Mouse (Mus musculus): Measurements from ENCODE around the gene Dcpp1. TPM values are rescaled to one million over a fixed set of nuclear protein-coding genes. Genes with fewer than 3 reads are reported as not detected.
"Not testable (repeated sequence)": the region's sequence is repeated elsewhere in the genome, so short reads cannot be mapped to it uniquely, and the experiment has no call there.

Gene Dcpp1
- polyA plus RNA-seq, 1 experiment from 2014 or later, result not detected

GRCm38 (mm10) chr17:23862926-23863325 is 17.8 kb upstream of the Dcpp1 start:
- Histone ChIP-seq H3K36me3 (replicated peaks; ENCODE audit: insufficient read depth, low read length) (no peaks in the 10 kb centered on the region), H3K27me3 (ENCODE audit: insufficient read depth, low read length) (no peaks in the 10 kb centered on the region), H3K9ac (replicated peaks) (no peak overlapping the region), H3K27ac (ENCODE audit: low read depth) (no peak overlapping the region), H3K9me3 (ENCODE audit: low read length) (no peaks in the 10 kb centered on the region), H3K4me2 (ENCODE audit: low read depth, low read length) (no peak overlapping the region), H3K4me1 (ENCODE audit: insufficient read depth) (no peaks in the 10 kb centered on the region), H3K4me3 (ENCODE audit: low read depth, low read length) (no peak overlapping the region)
- 75% methylated on average over 4 of the region's 4 CpGs for WGBS (ENCODE audit: insufficient replicate concordance)
- DNase-seq, result no peak
- TF ChIP-seq CTCF (IDR thresholded peaks at IDR 0.05; ENCODE audit: low read depth) (no peak), EP300 (IDR thresholded peaks at IDR 0.05; ENCODE audit: low read depth) (no peak)
- ATAC-seq, result no peak

- 87% methylated on average over 15 of the region's 15 CpGs for WGBS (ENCODE audit: insufficient replicate concordance)
- no peaks in the 10 kb centered on the region for H3K9me3 ChIP-seq (ENCODE audit: low read length)
- no peak within 1 kb of the TSS for H3K4me3 ChIP-seq (ENCODE audit: low read depth, low read length)
- no peaks in the 10 kb centered on the region for H3K4me1 ChIP-seq (ENCODE audit: insufficient read depth)
- H3K27ac ChIP-seq (ENCODE audit: low read depth), result no peak within 1 kb of the TSS
- ATAC-seq, result no peak
- no peak within 1 kb of the TSS for H3K4me2 ChIP-seq (ENCODE audit: low read depth, low read length)
- H3K27me3 ChIP-seq (ENCODE audit: insufficient read depth, low read length), result no peaks in the 10 kb centered on the region
- TF ChIP-seq CTCF (IDR thresholded peaks at IDR 0.05; ENCODE audit: low read depth), result no peak
- TF ChIP-seq EP300 (IDR thresholded peaks at IDR 0.05; ENCODE audit: low read depth), result no peak
- no peak for DNase-seq
- H3K9ac ChIP-seq (replicated peaks), result no peak within 1 kb of the TSS
- H3K36me3 ChIP-seq (replicated peaks; ENCODE audit: insufficient read depth, low read length), result no peaks in the 10 kb centered on the region
Observed at GRCm38 (mm10) chr17:23867756-23868155, 12.9 kb upstream of the Dcpp1 start, which contains the start of gene Prss21. Gene Prss21, plus strand, starts transcription at chr17:23868056.

GRCm38 (mm10) chr17:23868513-23868912 is 12.2 kb upstream of the Dcpp1 start:
- WGBS (ENCODE audit: insufficient replicate concordance), result 73% methylated on average over 11 of the region's 11 CpGs

GRCm38 (mm10) chr17:23873884-23874856 is 6.5 kb upstream of the Dcpp1 start:
- DNase-seq (peak; percentile 51), ATAC-seq (peak; percentile 58; the same call in 1 of the 2 replicates)
- Histone ChIP-seq H3K4me1 (ENCODE audit: insufficient read depth) (no peaks in the 10 kb centered on the region), H3K9ac (replicated peaks) (no peak overlapping the region), H3K27me3 (ENCODE audit: insufficient read depth, low read length) (no peaks in the 10 kb centered on the region), H3K9me3 (ENCODE audit: low read length) (no peaks in the 10 kb centered on the region), H3K27ac (ENCODE audit: low read depth) (no peak overlapping the region), H3K36me3 (replicated peaks; ENCODE audit: insufficient read depth, low read length) (no peaks in the 10 kb centered on the region), H3K4me2 (ENCODE audit: low read depth, low read length) (no peak overlapping the region), H3K4me3 (ENCODE audit: low read depth, low read length) (no peak overlapping the region)
- 45% methylated on average over 8 of the region's 8 CpGs for WGBS (ENCODE audit: insufficient replicate concordance)
- no peak for TF ChIP-seq EP300 (IDR thresholded peaks at IDR 0.05; ENCODE audit: low read depth)
- TF ChIP-seq CTCF (IDR thresholded peaks at IDR 0.05; ENCODE audit: low read depth), result peak; percentile 84

More at GRCm38 (mm10) chr17:23868513-23868912, 12.2 kb upstream of the Dcpp1 start:
- Histone ChIP-seq H3K4me3 (ENCODE audit: low read depth, low read length) (no peak overlapping the region), H3K9me3 (ENCODE audit: low read length) (no peaks in the 10 kb centered on the region), H3K27me3 (ENCODE audit: insufficient read depth, low read length) (no peaks in the 10 kb centered on the region), H3K4me2 (ENCODE audit: low read depth, low read length) (no peak overlapping the region), H3K9ac (replicated peaks) (no peak overlapping the region), H3K4me1 (ENCODE audit: insufficient read depth) (no peaks in the 10 kb centered on the region), H3K27ac (ENCODE audit: low read depth) (no peak overlapping the region), H3K36me3 (replicated peaks; ENCODE audit: insufficient read depth, low read length) (no peaks in the 10 kb centered on the region)
- DNase-seq (peak; percentile 49), ATAC-seq (no peak)
- TF ChIP-seq EP300 (IDR thresholded peaks at IDR 0.05; ENCODE audit: low read depth), result no peak
- TF ChIP-seq CTCF (IDR thresholded peaks at IDR 0.05; ENCODE audit: low read depth), result no peak

GRCm38 (mm10) chr17:23876741-23877140 is 3.9 kb upstream of the Dcpp1 start:
- no peak for ATAC-seq
- H3K9ac ChIP-seq (replicated peaks), result no peak overlapping the region

GRCm38 (mm10) chr17:23877166-23877565 is 3.5 kb upstream of the Dcpp1 start:
- H3K9ac ChIP-seq (replicated peaks), result no peak overlapping the region
- no peaks in the 10 kb centered on the region for H3K9me3 ChIP-seq (ENCODE audit: low read length)
- no peak overlapping the region for H3K27ac ChIP-seq (ENCODE audit: low read depth)
- no peaks in the 10 kb centered on the region for H3K4me1 ChIP-seq (ENCODE audit: insufficient read depth)
- H3K27me3 ChIP-seq (ENCODE audit: insufficient read depth, low read length), result no peaks in the 10 kb centered on the region
- DNase-seq (no peak), ATAC-seq (no peak)
- TF ChIP-seq EP300 (IDR thresholded peaks at IDR 0.05; ENCODE audit: low read depth) (no peak), CTCF (IDR thresholded peaks at IDR 0.05; ENCODE audit: low read depth) (no peak)
- no peak overlapping the region for H3K4me2 ChIP-seq (ENCODE audit: low read depth, low read length)
- WGBS (ENCODE audit: insufficient replicate concordance), result 88% methylated on average over 2 of the region's 2 CpGs
- H3K36me3 ChIP-seq (replicated peaks; ENCODE audit: insufficient read depth, low read length), result no peaks in the 10 kb centered on the region
- no peak overlapping the region for H3K4me3 ChIP-seq (ENCODE audit: low read depth, low read length)

More at GRCm38 (mm10) chr17:23876741-23877140, 3.9 kb upstream of the Dcpp1 start:
- no peak for DNase-seq
- Histone ChIP-seq H3K4me2 (ENCODE audit: low read depth, low read length) (no peak overlapping the region), H3K36me3 (replicated peaks; ENCODE audit: insufficient read depth, low read length) (no peaks in the 10 kb centered on the region), H3K4me3 (ENCODE audit: low read depth, low read length) (no peak overlapping the region), H3K9me3 (ENCODE audit: low read length) (no peaks in the 10 kb centered on the region), H3K27me3 (ENCODE audit: insufficient read depth, low read length) (no peaks in the 10 kb centered on the region), H3K4me1 (ENCODE audit: insufficient read depth) (no peaks in the 10 kb centered on the region), H3K27ac (ENCODE audit: low read depth) (no peak overlapping the region)
- TF ChIP-seq EP300 (IDR thresholded peaks at IDR 0.05; ENCODE audit: low read depth) (no peak), CTCF (IDR thresholded peaks at IDR 0.05; ENCODE audit: low read depth) (no peak)
- 45% methylated on average over 3 of the region's 3 CpGs for WGBS (ENCODE audit: insufficient replicate concordance)

- H3K27me3 ChIP-seq (ENCODE audit: insufficient read depth, low read length); H3K4me2 ChIP-seq (ENCODE audit: low read depth, low read length); H3K4me3 ChIP-seq (ENCODE audit: low read depth, low read length); H3K9ac ChIP-seq (replicated peaks); DNase-seq; H3K36me3 ChIP-seq (replicated peaks; ENCODE audit: insufficient read depth, low read length); H3K27ac ChIP-seq (ENCODE audit: low read depth); H3K4me1 ChIP-seq (ENCODE audit: insufficient read depth); H3K9me3 ChIP-seq (ENCODE audit: low read length); ATAC-seq: not testable (repeated sequence)
- 40% methylated on average over 4 of the region's 4 CpGs for WGBS (ENCODE audit: insufficient replicate concordance)
Observed at GRCm38 (mm10) chr17:23917158-23917557, 36.5 kb downstream of the Dcpp1 start, which contains the start of gene Dcpp3. Gene Dcpp3, plus strand, starts transcription at chr17:23917458.
